Mouse (Mus musculus): ENCODE data around the gene Dhdh. TPM values are rescaled to one million over a fixed set of nuclear protein-coding genes. Genes with fewer than 3 reads are reported as not detected.

Dhdh gene
- polyA plus RNA-seq, 1 experiment from 2014 or later = 3.4 TPM

DNA sequence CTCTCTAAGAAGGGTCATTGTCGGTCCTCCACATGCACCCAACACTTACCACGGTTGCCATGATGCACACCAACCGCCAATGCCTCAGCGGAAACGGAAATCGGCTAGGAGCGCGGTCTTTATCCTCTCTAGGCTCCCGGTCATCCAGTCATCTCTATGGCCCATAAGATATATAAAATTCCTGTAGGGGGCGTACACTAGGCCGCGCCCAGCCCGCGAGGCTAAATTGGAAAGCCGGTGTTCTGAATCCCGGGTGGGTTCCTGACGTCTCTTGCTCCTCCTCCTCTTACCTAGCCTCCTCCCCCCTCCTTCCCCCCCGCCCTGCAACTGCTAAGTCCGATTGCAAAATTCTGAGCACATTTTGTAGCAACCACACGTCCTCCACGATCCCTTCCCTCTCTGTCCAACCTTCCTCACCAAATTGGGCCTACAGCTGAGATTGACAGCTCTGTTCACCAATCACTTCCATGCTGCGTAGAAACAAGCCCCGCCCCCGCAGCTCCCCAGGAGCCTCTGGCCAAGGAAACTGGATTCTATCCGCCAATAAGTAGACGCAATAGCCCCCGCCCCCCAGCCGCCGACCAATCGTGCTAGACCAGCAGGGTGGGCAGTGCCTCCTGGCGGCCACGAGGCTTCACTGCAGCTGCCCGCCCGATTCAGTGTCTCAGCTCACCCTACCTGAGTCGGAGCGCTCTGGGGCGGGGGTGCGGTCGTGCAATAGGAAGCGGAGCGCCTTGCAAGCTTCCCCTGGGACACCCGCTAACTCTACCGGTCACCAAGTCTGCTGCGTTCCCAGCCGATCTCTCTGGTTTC is 54.2 kb downstream of the Dhdh start, which contains the start of gene Gys1:
Gys1 (plus strand) TSS at position 642 of the 813 bp plus-strand sequence.
- peaks cover 27% of the 10 kb centered on the region for H3K36me3 ChIP-seq
- WGBS = under 1% methylated on average over 45 of the region's 45 CpGs

DNA sequence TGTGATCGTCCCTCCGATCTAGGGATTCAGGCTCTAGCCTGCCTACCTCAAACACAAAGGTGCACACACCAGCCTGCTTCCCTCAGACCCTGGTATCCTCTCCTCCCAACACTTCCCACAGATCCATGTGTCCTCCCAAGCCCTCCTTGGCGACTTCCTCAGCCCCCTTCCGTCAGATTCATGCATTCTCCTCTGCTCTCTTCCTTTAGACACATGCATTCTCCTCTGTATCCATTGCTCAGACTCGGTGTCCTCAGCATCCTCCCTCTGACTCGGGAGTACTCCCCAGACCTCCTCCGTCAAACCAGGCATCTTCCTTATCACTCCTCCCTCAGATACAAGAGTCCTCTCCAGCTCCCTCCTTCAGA is 54.8 kb downstream of the Dhdh start:
- WGBS = 1% methylated on average over 7 of the region's 7 CpGs
- H3K27me3 ChIP-seq = no peaks in the 10 kb centered on the region
- peak overlapping the region; percentile 89 for H3K9ac ChIP-seq
- H3K4me1 ChIP-seq = peaks cover 44% of the 10 kb centered on the region
- peak overlapping the region; percentile 99 for H3K4me2 ChIP-seq (replicated peaks)
- peaks cover 33% of the 10 kb centered on the region for H3K36me3 ChIP-seq
- no peak; the same call in 1 of the 2 replicates for ATAC-seq (ENCODE audit: low FRiP score)
- H3K4me3 ChIP-seq = peak overlapping the region; percentile 88
- peak overlapping the region; percentile 92 for H3K27ac ChIP-seq
- no peaks in the 10 kb centered on the region for H3K9me3 ChIP-seq (replicated peaks)

More for the DNA sequence above, 54.2 kb downstream of the Dhdh start, which contains the start of gene Gys1:
- peak within 1 kb of the TSS; percentile 99 for H3K4me2 ChIP-seq (replicated peaks)
- H3K9ac ChIP-seq = peak within 1 kb of the TSS; percentile 89
- peak within 1 kb of the TSS; percentile 92 for H3K27ac ChIP-seq
- no peaks in the 10 kb centered on the region for H3K27me3 ChIP-seq
- no peaks in the 10 kb centered on the region for H3K9me3 ChIP-seq (replicated peaks)
- peak; percentile 97 for ATAC-seq (ENCODE audit: low FRiP score)
- peaks cover 44% of the 10 kb centered on the region for H3K4me1 ChIP-seq
- peak within 1 kb of the TSS; percentile 88 for H3K4me3 ChIP-seq

DNA sequence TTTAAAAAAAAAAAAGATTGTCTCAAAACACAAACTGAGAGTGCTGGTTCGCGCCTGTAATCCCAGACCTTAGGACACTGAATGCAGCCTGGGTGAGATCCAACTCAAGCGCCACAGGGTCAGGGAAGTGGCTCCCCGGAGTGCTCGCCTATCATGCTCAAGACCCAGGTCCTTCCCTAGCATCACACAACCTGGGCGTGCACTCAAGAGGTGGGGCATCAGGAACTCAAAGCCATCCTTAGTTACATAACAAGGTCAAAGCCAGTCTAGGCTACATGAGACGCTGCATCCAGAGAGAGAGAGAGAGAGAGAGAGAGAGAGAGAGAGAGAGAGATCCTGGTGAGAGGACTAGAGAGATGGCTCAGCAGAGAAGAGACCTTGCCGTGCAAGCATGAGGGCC is 62.0 kb downstream of the Dhdh start:
- no peak for ATAC-seq (ENCODE audit: low FRiP score)
- H3K9me3 ChIP-seq (replicated peaks) = no peaks in the 10 kb centered on the region
- H3K27me3 ChIP-seq = peaks cover under 1% of the 10 kb centered on the region
- no peak overlapping the region for H3K9ac ChIP-seq
- 0 out of 2 replicates have a peak, but pooled peaks cover 3% of the 10 kb centered on the region for H3K4me1 ChIP-seq
- WGBS = 96% methylated on average over 8 of the region's 8 CpGs
- H3K4me2 ChIP-seq (replicated peaks) = no peak overlapping the region
- H3K36me3 ChIP-seq = peaks cover 94% of the 10 kb centered on the region
- no peak overlapping the region for H3K27ac ChIP-seq
- H3K4me3 ChIP-seq = no peak overlapping the region

DNA sequence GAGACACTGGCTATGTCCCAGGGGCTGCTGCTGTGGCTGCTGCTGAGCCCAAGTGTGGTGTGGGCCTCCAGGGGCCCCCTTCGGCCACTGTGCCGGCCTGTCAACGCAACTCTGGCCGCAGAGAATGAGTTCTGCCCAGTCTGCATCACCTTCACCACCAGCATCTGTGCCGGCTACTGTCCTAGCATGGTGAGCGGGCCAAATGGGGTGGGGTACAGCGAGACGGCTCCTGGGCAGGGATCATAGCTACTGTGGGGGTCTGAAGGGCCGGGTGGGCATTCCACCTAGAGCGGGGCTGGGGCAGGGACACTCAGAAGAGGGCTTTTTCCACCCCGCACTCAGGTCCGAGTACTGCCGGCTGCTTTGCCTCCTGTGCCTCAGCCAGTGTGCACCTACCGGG is 67.4 kb downstream of the Dhdh start:
- Histone ChIP-seq H3K9ac (no peak overlapping the region), H3K4me2 (replicated peaks) (no peak overlapping the region), H3K36me3 (peaks cover 56% of the 10 kb centered on the region), H3K9me3 (replicated peaks) (no peaks in the 10 kb centered on the region), H3K4me3 (no peak overlapping the region), H3K4me1 (peaks cover 5% of the 10 kb centered on the region; the same call in 1 of the 2 replicates), H3K27ac (no peak overlapping the region), H3K27me3 (peaks cover 54% of the 10 kb centered on the region)
- no peak for ATAC-seq (ENCODE audit: low FRiP score)
- 89% methylated on average over 14 of the region's 14 CpGs for WGBS

Small RNA genes within 50 kb of the gene (microRNA-seq; reads per million reads assigned to microRNA genes)
- not detected for gene Gm22133

Other genes with a start within 250 kb of the Dhdh start
- gene Cd37, start 249.7 kb downstream of the Dhdh start, polyA plus RNA-seq (2016; fragmentation: Nextera tagmentation; extraction: Ambion mirVana) = 1.3 and 1.5 TPM in 2 replicates
- gene Slc6a16, start 247.7 kb downstream of the Dhdh start, polyA plus RNA-seq (2016; fragmentation: Nextera tagmentation; extraction: Ambion mirVana) = 0.10 and 0.28 TPM in 2 replicates
- not detected in 2 replicates for gene Slc6a21, start 211.3 kb downstream of the Dhdh start, polyA plus RNA-seq (2016; fragmentation: Nextera tagmentation; extraction: Ambion mirVana)
- gene Trpm4, start 155.0 kb downstream of the Dhdh start, polyA plus RNA-seq (2016; fragmentation: Nextera tagmentation; extraction: Ambion mirVana) = 11.5 and 14.7 TPM in 2 replicates
- gene Hrc, start 153.5 kb downstream of the Dhdh start, polyA plus RNA-seq (2016; fragmentation: Nextera tagmentation; extraction: Ambion mirVana) = 0.65 and 0.68 TPM in 2 replicates
- gene Ppfia3, start 121.8 kb downstream of the Dhdh start, polyA plus RNA-seq (2016; fragmentation: Nextera tagmentation; extraction: Ambion mirVana) = 15.6 and 16.2 TPM in 2 replicates
- gene Lin7b, start 118.2 kb downstream of the Dhdh start, polyA plus RNA-seq (2016; fragmentation: Nextera tagmentation; extraction: Ambion mirVana) = 2.9 and 3.8 TPM in 2 replicates
- 285 and 300 TPM in 2 replicates for gene Snrnp70, start 93.1 kb downstream of the Dhdh start, polyA plus RNA-seq (2016; fragmentation: Nextera tagmentation; extraction: Ambion mirVana)
- not detected in 2 replicates for gene Kcna7, start 83.2 kb downstream of the Dhdh start, polyA plus RNA-seq (2016; fragmentation: Nextera tagmentation; extraction: Ambion mirVana)
- 1.2 and 1.3 TPM in 2 replicates for gene Ntf5, start 75.1 kb downstream of the Dhdh start, polyA plus RNA-seq (2016; fragmentation: Nextera tagmentation; extraction: Ambion mirVana)
- 1.0 and 1.6 TPM in 2 replicates for gene Lhb, start 68.0 kb downstream of the Dhdh start, polyA plus RNA-seq (2016; fragmentation: Nextera tagmentation; extraction: Ambion mirVana)
- gene Gys1, start 54.0 kb downstream of the Dhdh start, polyA plus RNA-seq (2016; fragmentation: Nextera tagmentation; extraction: Ambion mirVana) = 34.8 TPM in 2 replicates
- gene Ruvbl2, start 50.7 kb downstream of the Dhdh start, polyA plus RNA-seq (2016; fragmentation: Nextera tagmentation; extraction: Ambion mirVana) = 124 and 129 TPM in 2 replicates
- 5,718 and 6,089 TPM in 2 replicates for gene Ftl1, start 28.9 kb downstream of the Dhdh start, polyA plus RNA-seq (2016; fragmentation: Nextera tagmentation; extraction: Ambion mirVana)
- gene Bax, start 21.9 kb downstream of the Dhdh start, polyA plus RNA-seq (2016; fragmentation: Nextera tagmentation; extraction: Ambion mirVana) = 231 and 244 TPM in 2 replicates
- 0.13 and 0.54 TPM in 2 replicates for gene Tulp2, start 6.9 kb downstream of the Dhdh start, polyA plus RNA-seq (2016; fragmentation: Nextera tagmentation; extraction: Ambion mirVana)
- not detected in 2 replicates for gene Gm45808, start 2.0 kb downstream of the Dhdh start, polyA plus RNA-seq (2016; fragmentation: Nextera tagmentation; extraction: Ambion mirVana)
- gene Nucb1, start 21.6 kb upstream of the Dhdh start, polyA plus RNA-seq (2016; fragmentation: Nextera tagmentation; extraction: Ambion mirVana) = 144 and 147 TPM in 2 replicates
- 16.7 and 19.2 TPM in 2 replicates for gene Ppp1r15a, start 37.5 kb upstream of the Dhdh start, polyA plus RNA-seq (2016; fragmentation: Nextera tagmentation; extraction: Ambion mirVana)
- 1.9 and 3.8 TPM in 2 replicates for gene Plekha4, start 37.5 kb upstream of the Dhdh start, polyA plus RNA-seq (2016; fragmentation: Nextera tagmentation; extraction: Ambion mirVana)
- gene Hsd17b14, start 66.1 kb upstream of the Dhdh start, polyA plus RNA-seq (2016; fragmentation: Nextera tagmentation; extraction: Ambion mirVana) = 0.70 and 0.79 TPM in 2 replicates
- gene Bcat2, start 81.3 kb upstream of the Dhdh start, polyA plus RNA-seq (2016; fragmentation: Nextera tagmentation; extraction: Ambion mirVana) = 35.2 and 36.9 TPM in 2 replicates
- gene Fgf21, start 126.7 kb upstream of the Dhdh start, polyA plus RNA-seq (2016; fragmentation: Nextera tagmentation; extraction: Ambion mirVana) = 0.45 TPM in 1 of 2 replicates, not detected in the other
- 0.14 TPM in 1 of 2 replicates, not detected in the other for gene Fut1, start 128.5 kb upstream of the Dhdh start, polyA plus RNA-seq (2016; fragmentation: Nextera tagmentation; extraction: Ambion mirVana)
- 0.18 TPM in 1 of 2 replicates, not detected in the other for gene Izumo1, start 133.0 kb upstream of the Dhdh start, polyA plus RNA-seq (2016; fragmentation: Nextera tagmentation; extraction: Ambion mirVana)
- gene Rasip1, start 138.7 kb upstream of the Dhdh start, polyA plus RNA-seq (2016; fragmentation: Nextera tagmentation; extraction: Ambion mirVana) = 15.6 and 16.2 TPM in 2 replicates
- gene Mamstr, start 151.2 kb upstream of the Dhdh start, polyA plus RNA-seq (2016; fragmentation: Nextera tagmentation; extraction: Ambion mirVana) = 3.7 and 4.8 TPM in 2 replicates
- 0.37 TPM in 1 of 2 replicates, not detected in the other for gene Fut2, start 177.6 kb upstream of the Dhdh start, polyA plus RNA-seq (2016; fragmentation: Nextera tagmentation; extraction: Ambion mirVana)
- 0.68 and 1.2 TPM in 2 replicates for gene Ntn5, start 195.2 kb upstream of the Dhdh start, polyA plus RNA-seq (2016; fragmentation: Nextera tagmentation; extraction: Ambion mirVana)
- 1.1 and 2.2 TPM in 2 replicates for gene Sec1, start 205.6 kb upstream of the Dhdh start, polyA plus RNA-seq (2016; fragmentation: Nextera tagmentation; extraction: Ambion mirVana)
- gene Car11, start 211.0 kb upstream of the Dhdh start, polyA plus RNA-seq (2016; fragmentation: Nextera tagmentation; extraction: Ambion mirVana) = 21.2 and 25.5 TPM in 2 replicates
- 4.2 and 5.3 TPM in 2 replicates for gene Dbp, start 216.3 kb upstream of the Dhdh start, polyA plus RNA-seq (2016; fragmentation: Nextera tagmentation; extraction: Ambion mirVana)
- gene Rpl18, start 226.7 kb upstream of the Dhdh start, polyA plus RNA-seq (2016; fragmentation: Nextera tagmentation; extraction: Ambion mirVana) = 607 and 682 TPM in 2 replicates
- 28.7 and 30.3 TPM in 2 replicates for gene Sphk2, start 229.2 kb upstream of the Dhdh start, polyA plus RNA-seq (2016; fragmentation: Nextera tagmentation; extraction: Ambion mirVana)
- gene Fam83e, start 232.4 kb upstream of the Dhdh start, polyA plus RNA-seq (2016; fragmentation: Nextera tagmentation; extraction: Ambion mirVana) = 0.89 and 1.0 TPM in 2 replicates
- gene Spaca4, start 237.0 kb upstream of the Dhdh start, polyA plus RNA-seq (2016; fragmentation: Nextera tagmentation; extraction: Ambion mirVana) = not detected in 2 replicates